ENCODE assay signal across 30 mouse cellular contexts in the genomic region with DNA sequence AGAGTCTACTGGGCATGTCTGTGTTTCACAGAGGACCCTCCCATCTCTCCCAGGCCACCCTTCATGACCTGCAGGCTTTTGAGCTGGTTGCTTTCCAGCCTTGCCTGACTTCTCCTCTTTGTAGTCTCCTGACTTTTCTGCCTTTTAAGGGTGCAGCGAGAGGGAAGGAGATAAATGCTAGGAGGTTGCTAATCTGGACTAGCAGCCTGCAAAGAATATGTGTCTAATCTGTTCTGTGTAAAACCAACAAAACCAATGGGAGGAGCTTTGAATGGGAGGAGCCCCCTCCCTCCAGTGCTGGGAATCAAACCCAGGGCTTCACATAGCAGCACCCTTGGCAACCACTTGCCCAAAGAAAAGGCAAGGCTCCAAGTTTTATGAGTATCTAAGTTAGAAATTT. TPM values are rescaled to one million over a fixed set of nuclear protein-coding genes. Genes with fewer than 3 reads are reported as not detected.
DNase-seq lines count a peak whose midpoint lies in the region; ATAC-seq and TF ChIP-seq lines count a peak whose summit lies in the region.
"Had no signal": no experiment of that assay in that cellular context is flagged by ENCODE, and none has a peak within 500 bp of the region (broad histone marks: within the 10 kb centered on the region; RNA-seq: fewer than 3 reads in every experiment).

No protein-coding gene starts in this region.

- no peak overlapping the region for H3K4me3 ChIP-seq in liver, embryonic 14.5 days (ENCODE audit: insufficient read depth in 1 of 2, low read depth in 2 of 2, low read length in 2 of 2)
- no peak overlapping the region for H3K4me3 ChIP-seq in liver, postnatal 0 days (ENCODE audit: low read depth, low read length)
- H3K4me3 ChIP-seq in midbrain, embryonic 11.5 days (ENCODE audit: low read depth, low read length): no peak overlapping the region
- no peak overlapping the region for H3K4me3 ChIP-seq in midbrain, embryonic 10.5 days
- no peak overlapping the region for H3K4me3 ChIP-seq in thymus, adult 2 months (ENCODE audit: control insufficient read depth, insufficient read depth, low read length)
- H3K4me3 ChIP-seq: embryonic facial prominence, embryonic 13.5 days; embryonic facial prominence, embryonic 15.5 days; erythroblast, embryonic 14.5 days; forebrain, embryonic 10.5 days; forebrain, embryonic 12.5 days had no signal

- H3K9me3 ChIP-seq in liver, embryonic 14.5 days (ENCODE audit: control insufficient read depth, low read length): no peaks in the 10 kb centered on the region
- no peaks in the 10 kb centered on the region for H3K9me3 ChIP-seq in liver, postnatal 0 days (ENCODE audit: low read length)
- no peaks in the 10 kb centered on the region for H3K9me3 ChIP-seq in midbrain, embryonic 11.5 days (ENCODE audit: control insufficient read depth, low read length)
- H3K9me3 ChIP-seq in midbrain, embryonic 10.5 days (replicated peaks): no peaks in the 10 kb centered on the region
- H3K9me3 ChIP-seq: embryonic facial prominence, embryonic 13.5 days; embryonic facial prominence, embryonic 15.5 days; forebrain, embryonic 10.5 days; forebrain, embryonic 12.5 days had no signal

- no peak for DNase-seq in liver, embryonic 14.5 days (ENCODE audit: low read depth in 3 of 3, low spot score in 3 of 3)
- no peak for DNase-seq in liver, postnatal 0 days
- DNase-seq in midbrain, embryonic 11.5 days (ENCODE audit: low spot score, missing footprints): peak; percentile 23
- no peak for DNase-seq in midbrain, embryonic 10.5 days (ENCODE audit: low spot score)
- peak; percentile 58 for DNase-seq in MEL-GATA-1-ER (ENCODE audit: extremely low read depth, low read depth)
- no peak for DNase-seq in thymus, adult 2 months
- DNase-seq: adrenal gland, adult 2 months; adrenal gland, postnatal 10 days; adrenal gland, postnatal 25 days; cerebellum, adult 11 months; cerebellum, adult 2 months; cerebellum, adult 9-10 months; cerebellum, postnatal 10 days; cerebellum, postnatal 25 days; embryo, embryonic 11 days had no signal

- 4% methylated on average over 1 of the region's 1 CpGs for WGBS in liver, embryonic 14.5 days (ENCODE audit: insufficient replicate concordance)
- WGBS in liver, postnatal 0 days (ENCODE audit: insufficient replicate concordance): 48% methylated on average over 1 of the region's 1 CpGs
- WGBS in midbrain, embryonic 11.5 days: 76% methylated on average over 1 of the region's 1 CpGs
- WGBS in midbrain, embryonic 10.5 days: 70% methylated on average over 1 of the region's 1 CpGs
- 83% methylated on average over 1 of the region's 1 CpGs for WGBS in thymus, adult 2 months

- H3K4me2 ChIP-seq in liver, embryonic 14.5 days (ENCODE audit: low read depth): no peak overlapping the region
- no peak overlapping the region for H3K4me2 ChIP-seq in liver, postnatal 0 days (ENCODE audit: low read depth, low read length)
- no peak overlapping the region for H3K4me2 ChIP-seq in midbrain, embryonic 11.5 days
- H3K4me2 ChIP-seq: embryonic facial prominence, embryonic 13.5 days; embryonic facial prominence, embryonic 15.5 days; forebrain, embryonic 12.5 days had no signal

- H3K27ac ChIP-seq in liver, embryonic 14.5 days: no peak overlapping the region
- no peak overlapping the region for H3K27ac ChIP-seq in liver, postnatal 0 days (ENCODE audit: low read depth)
- no peak overlapping the region for H3K27ac ChIP-seq in midbrain, embryonic 11.5 days (ENCODE audit: low read depth, low read length)
- H3K27ac ChIP-seq in midbrain, embryonic 10.5 days (replicated peaks): no peak overlapping the region
- H3K27ac ChIP-seq in thymus, adult 2 months (ENCODE audit: control insufficient read depth, insufficient read depth, low read length): no peak overlapping the region
- H3K27ac ChIP-seq: embryonic facial prominence, embryonic 13.5 days; embryonic facial prominence, embryonic 15.5 days; forebrain, embryonic 10.5 days; forebrain, embryonic 12.5 days had no signal

- no peaks in the 10 kb centered on the region for H3K27me3 ChIP-seq in liver, embryonic 14.5 days (ENCODE audit: control insufficient read depth, insufficient read depth, low read length)
- 0 out of 2 replicates have a peak, but pooled peaks cover 3% of the 10 kb centered on the region for H3K27me3 ChIP-seq in liver, postnatal 0 days (ENCODE audit: insufficient read depth, low read length)
- no peaks in the 10 kb centered on the region for H3K27me3 ChIP-seq in midbrain, embryonic 11.5 days (ENCODE audit: control insufficient read depth, insufficient read depth, low read length)
- H3K27me3 ChIP-seq in midbrain, embryonic 10.5 days (ENCODE audit: low read depth, poor library complexity, severe bottlenecking): no peaks in the 10 kb centered on the region
- no peaks in the 10 kb centered on the region for H3K27me3 ChIP-seq in thymus, adult 2 months (ENCODE audit: control insufficient read depth, insufficient read depth, low read length)
- H3K27me3 ChIP-seq: embryonic facial prominence, embryonic 13.5 days; embryonic facial prominence, embryonic 15.5 days; forebrain, embryonic 12.5 days had no signal

- H3K9ac ChIP-seq in liver, embryonic 14.5 days (replicated peaks): no peak overlapping the region
- no peak overlapping the region for H3K9ac ChIP-seq in liver, postnatal 0 days (replicated peaks)
- H3K9ac ChIP-seq in midbrain, embryonic 11.5 days (ENCODE audit: low read length): no peak overlapping the region
- H3K9ac ChIP-seq: embryonic facial prominence, embryonic 13.5 days; embryonic facial prominence, embryonic 15.5 days; forebrain, embryonic 12.5 days had no signal

- no peak for TF ChIP-seq CTCF in liver, embryonic 14.5 days (IDR thresholded peaks at IDR 0.05; ENCODE audit: low read depth)
- no peak for TF ChIP-seq CTCF in liver, postnatal 0 days (IDR thresholded peaks at IDR 0.05; ENCODE audit: low read depth)
- no peak for TF ChIP-seq CTCF in thymus, adult 2 months (IDR thresholded peaks at IDR 0.05; ENCODE audit: borderline replicate concordance, control insufficient read depth, extremely low read depth, insufficient read depth, low read length, poor library complexity)

- TF ChIP-seq POLR2A in thymus, adult 2 months (IDR thresholded peaks at IDR 0.05; ENCODE audit: control insufficient read depth, extremely low read depth, insufficient read depth, low read length, poor library complexity): no peak

- no peaks in the 10 kb centered on the region for H3K36me3 ChIP-seq in liver, embryonic 14.5 days (replicated peaks; ENCODE audit: control insufficient read depth, insufficient read depth, low read depth)
- H3K36me3 ChIP-seq in liver, postnatal 0 days (replicated peaks; ENCODE audit: insufficient read depth, low read length): no peaks in the 10 kb centered on the region
- H3K36me3 ChIP-seq in midbrain, embryonic 11.5 days (ENCODE audit: control insufficient read depth, insufficient read depth, low read length): no peaks in the 10 kb centered on the region
- no peaks in the 10 kb centered on the region for H3K36me3 ChIP-seq in midbrain, embryonic 10.5 days
- H3K36me3 ChIP-seq in thymus, adult 2 months (ENCODE audit: control insufficient read depth, insufficient read depth, low read length): no peaks in the 10 kb centered on the region
- H3K36me3 ChIP-seq: embryonic facial prominence, embryonic 13.5 days; embryonic facial prominence, embryonic 15.5 days; forebrain, embryonic 10.5 days; forebrain, embryonic 12.5 days had no signal

- no peak for ATAC-seq in liver, embryonic 14.5 days (ENCODE audit: insufficient read depth)
- ATAC-seq in liver, postnatal 0 days: no peak
- no peak for ATAC-seq in midbrain, embryonic 11.5 days (ENCODE audit: low FRiP score)
- peak; percentile 56 for ATAC-seq in megakaryocyte-erythroid progenitor cell, adult 5-6 weeks (replicated peaks; ENCODE audit: low FRiP score, low TSS enrichment, poor library complexity, severe bottlenecking)
- ATAC-seq in megakaryocyte, adult 5-6 weeks (ENCODE audit: poor library complexity, severe bottlenecking): no peak
- ATAC-seq: forebrain, embryonic 14.5 days; forebrain, embryonic 16.5 days had no signal

- 0 out of 2 replicates have a peak, but pooled peaks have one; percentile 10 for TF ChIP-seq EP300 in liver, embryonic 14.5 days (IDR thresholded peaks at IDR 0.05; ENCODE audit: low read depth)
- no peak for TF ChIP-seq EP300 in liver, postnatal 0 days (IDR thresholded peaks at IDR 0.05; ENCODE audit: low read depth)

- H3K4me1 ChIP-seq in liver, embryonic 14.5 days (replicated peaks; ENCODE audit: control insufficient read depth in 2 of 2, insufficient read depth in 2 of 2, low read length in 1 of 2): peaks cover 0 to 3% of the 10 kb centered on the region in 2 experiments; a peak in 2 of 4 replicates
- no peaks in the 10 kb centered on the region for H3K4me1 ChIP-seq in liver, postnatal 0 days (ENCODE audit: insufficient read depth)
- H3K4me1 ChIP-seq in midbrain, embryonic 11.5 days (ENCODE audit: control insufficient read depth, insufficient read depth, low read length): no peaks in the 10 kb centered on the region
- H3K4me1 ChIP-seq in midbrain, embryonic 10.5 days: 0 out of 2 replicates have a peak, but pooled peaks cover 3% of the 10 kb centered on the region
- no peaks in the 10 kb centered on the region for H3K4me1 ChIP-seq in thymus, adult 2 months (replicated peaks; ENCODE audit: control insufficient read depth, insufficient read depth, low read length)
- H3K4me1 ChIP-seq: embryonic facial prominence, embryonic 13.5 days; embryonic facial prominence, embryonic 15.5 days; forebrain, embryonic 10.5 days; forebrain, embryonic 12.5 days had no signal

RNA-seq across cellular contexts. Expression of gene 9130409I23Rik, which starts 17.3 kb away (rescaled TPM):
- polyA plus RNA-seq in liver, embryonic 14.5 days (2012; rRNA removed): 0.03 and 0.05 TPM in 2 replicates
- not detected in 2 replicates for polyA plus RNA-seq in liver, embryonic 14.5 days (2014; fragmentation: Nextera tagmentation; extraction: Ambion mirVana)
- polyA plus RNA-seq in liver, postnatal 0 days (2015; fragmentation: Nextera tagmentation; extraction: Ambion mirVana): 0.45 and 0.53 TPM in 2 replicates
- 0.08 TPM in 1 of 2 replicates, not detected in the other for polyA plus RNA-seq in midbrain, embryonic 11.5 days (2014; fragmentation: Nextera tagmentation; extraction: Ambion mirVana)
- not detected in 2 replicates for polyA plus RNA-seq in midbrain, embryonic 10.5 days (2016; fragmentation: Nextera tagmentation; extraction: Ambion mirVana)
- not detected in 2 replicates for total RNA-seq in megakaryocyte-erythroid progenitor cell, adult 5-6 weeks (2014; fragmentation: Nextera tagmentation)
- total RNA-seq in megakaryocyte-erythroid progenitor cell, adult 5-6 weeks (2017): not detected in 2 replicates
- polyA plus RNA-seq in thymus, adult 2 months (2012; rRNA removed): 0.06 and 0.09 TPM in 2 replicates
- not detected in 2 replicates for total RNA-seq in megakaryocyte, adult 5-6 weeks (2015)
- not detected in 2 replicates for total RNA-seq in megakaryocyte, adult 5-6 weeks (2017)
- total RNA-seq: adrenal gland, adult 2 months; adrenal gland, postnatal 25 days; adrenal gland, postnatal 4 days; ES-E14 had no signal
- polyA plus RNA-seq: adrenal gland, adult 2 months; brain, embryonic 14.5 days; C2C12; cortical plate, adult 2 months; embryonic facial prominence, embryonic 11.5 days; embryonic facial prominence, embryonic 13.5 days; embryonic facial prominence, embryonic 15.5 days; erythroblast, embryonic 14.5 days; forebrain, embryonic 10.5 days; forebrain, embryonic 12.5 days; forebrain, embryonic 14.5 days; forebrain, embryonic 16.5 days had no signal

RNA-seq across cellular contexts. Expression of gene Ephx1, which starts 47.6 kb away (rescaled TPM):
- polyA plus RNA-seq in liver, embryonic 14.5 days (2012; rRNA removed): 2.8 and 2.9 TPM in 2 replicates
- polyA plus RNA-seq in liver, embryonic 14.5 days (2014; fragmentation: Nextera tagmentation; extraction: Ambion mirVana): 4.2 and 4.8 TPM in 2 replicates
- 81.9 and 83.5 TPM in 2 replicates for polyA plus RNA-seq in liver, postnatal 0 days (2015; fragmentation: Nextera tagmentation; extraction: Ambion mirVana)
- polyA plus RNA-seq in midbrain, embryonic 11.5 days (2014; fragmentation: Nextera tagmentation; extraction: Ambion mirVana): 0.87 and 1.6 TPM in 2 replicates
- 0.86 and 0.94 TPM in 2 replicates for polyA plus RNA-seq in midbrain, embryonic 10.5 days (2016; fragmentation: Nextera tagmentation; extraction: Ambion mirVana)
- total RNA-seq in megakaryocyte-erythroid progenitor cell, adult 5-6 weeks (2014; fragmentation: Nextera tagmentation): 4.5 TPM in 1 of 2 replicates, not detected in the other
- 0.57 TPM in 1 of 2 replicates, not detected in the other for total RNA-seq in megakaryocyte-erythroid progenitor cell, adult 5-6 weeks (2017)
- 33.2 and 39.3 TPM in 2 replicates for polyA plus RNA-seq in thymus, adult 2 months (2012; rRNA removed)
- 1.3 and 2.4 TPM in 2 replicates for total RNA-seq in megakaryocyte, adult 5-6 weeks (2015)
- total RNA-seq in megakaryocyte, adult 5-6 weeks (2017): 1.3 and 2.1 TPM in 2 replicates
- polyA plus RNA-seq: erythroblast, embryonic 14.5 days had no signal

Comparison
In these comparisons a context has a peak if more than half of its experiments do, and no peak if none do; other contexts are left out.
1. DNase-seq: peak in midbrain, embryonic 11.5 days (single experiment) and MEL-GATA-1-ER (single experiment); none in liver, embryonic 14.5 days (0 of 3), liver, postnatal 0 days (single experiment), midbrain, embryonic 10.5 days (single experiment) and thymus, adult 2 months (single experiment).